Mouse (Mus musculus) retina, postnatal 7 days (tissue): ENCODE measurements around the gene Mmp25.
A peak's percentile ranks its signal among the peaks of the same experiment; 100 is the strongest.
"Not testable (repeated sequence)": the region's sequence is repeated elsewhere in the genome, so short reads cannot be mapped to it uniquely, and the experiment has no call there.

Experiments used
- DNase-seq: peaks from one replicate; pipeline ENCODE4 v3.0.0-alpha.2; 2012; ENCODE audit warnings: low read depth, low spot score

Mmp25 gene

GRCm38 (mm10) chr17:23600641-23601622 lies 44.1 kb downstream of the Mmp25 start, which contains the start of gene Zscan10:
TSS of gene Zscan10 (plus strand) at chr17:23600856.
- DNase-seq: no peak

- DNase-seq: no peak
Measured at GRCm38 (mm10) chr17:23599605-23600063, 45.4 kb downstream of the Mmp25 start.

- peak; percentile 60 for DNase-seq
Measured at GRCm38 (mm10) chr17:23598582-23599552, 46.2 kb downstream of the Mmp25 start, which contains the start of gene Zfp13. TSS of gene Zfp13 (minus strand) at chr17:23599487.

- DNase-seq: not testable (repeated sequence)
Measured at GRCm38 (mm10) chr17:23595139-23595538, 49.9 kb downstream of the Mmp25 start.

GRCm38 (mm10) chr17:23592926-23593300 lies 52.2 kb downstream of the Mmp25 start:
- no peak for DNase-seq

GRCm38 (mm10) chr17:23592208-23592925 lies 52.7 kb downstream of the Mmp25 start:
- peak; percentile 96 for DNase-seq

- DNase-seq: no peak
Measured at GRCm38 (mm10) chr17:23587253-23587652, 57.8 kb downstream of the Mmp25 start.

GRCm38 (mm10) chr17:23585721-23586491 lies 59.2 kb downstream of the Mmp25 start:
- DNase-seq: peak; percentile 77

- no peak for DNase-seq
Measured at GRCm38 (mm10) chr17:23584786-23585185, 60.3 kb downstream of the Mmp25 start.
